Mouse (Mus musculus): ENCODE results near the gene 4930470P17Rik. TPM values are rescaled to one million over a fixed set of nuclear protein-coding genes. Genes with fewer than 3 reads are reported as not detected.

Gene 4930470P17Rik
- total and polyA plus RNA-seq, 3 experiments: not detected

DNA sequence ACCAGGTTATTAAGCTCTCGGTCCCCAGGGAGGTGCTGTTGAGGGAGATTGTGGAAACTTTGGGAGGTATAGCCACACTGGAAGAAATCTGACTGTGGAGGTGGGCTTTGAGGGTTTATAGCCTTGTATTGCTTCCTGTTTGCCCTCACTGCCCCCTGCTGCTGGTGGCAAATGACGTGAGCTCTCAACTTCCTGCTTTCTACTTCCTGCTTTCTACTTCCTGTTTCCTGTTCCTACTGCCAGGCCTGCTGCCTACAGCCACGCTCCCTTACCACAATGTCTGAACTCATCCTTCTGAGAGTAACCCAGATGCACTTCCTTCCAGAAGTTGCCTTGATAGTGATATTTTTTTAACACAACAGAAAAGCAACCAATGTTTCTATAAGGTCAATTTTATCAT is 24.3 kb downstream of the 4930470P17Rik start:
- Histone ChIP-seq H3K9ac (ENCODE audit: insufficient read depth, low read depth) (no peak overlapping the region), H3K4me2 (ENCODE audit: insufficient read depth, low read depth, poor library complexity, severe bottlenecking) (no peak overlapping the region), H3K27ac (ENCODE audit: insufficient read depth, low read depth) (no peak overlapping the region), H3K9me3 (replicated peaks; ENCODE audit: low read length) (peaks cover 72% of the 10 kb centered on the region), H3K4me3 (replicated peaks in 1 of 3; ENCODE audit: low read depth in 2 of 3, low read length in 2 of 3, poor library complexity in 1 of 3) (no peak overlapping the region), H3K27me3 (replicated peaks) (no peaks in the 10 kb centered on the region), H3K36me3 (replicated peaks in 1 of 2; ENCODE audit: control insufficient read depth in 1 of 2, insufficient read depth in 1 of 2, low read length in 1 of 2) (no peaks in the 10 kb centered on the region), H3K4me1 (ENCODE audit: control insufficient read depth in 1 of 2, insufficient read depth in 2 of 2) (no peaks in the 10 kb centered on the region), H3K79me2 (replicated peaks; ENCODE audit: control insufficient read depth, extremely low read depth, insufficient read depth, poor library complexity, severe bottlenecking) (no peaks in the 10 kb centered on the region)
- in situ Hi-C loops (cut with MboI; ENCODE audit: low pct_ligation_motif_present, low pct_unique_long_range_greater_than_20kb, low sequenced_read_pairs): no loop called here
- no peak for TF ChIP-seq MXI1 (IDR thresholded peaks at IDR 0.05; ENCODE audit: low read depth, low read length)
- TF ChIP-seq BHLHE40 (IDR thresholded peaks at IDR 0.05; ENCODE audit: low read depth, low read length): no peak
- no peak for TF ChIP-seq E2F4 (IDR thresholded peaks at IDR 0.05; ENCODE audit: insufficient replicate concordance, low read depth, low read length)
- no peak for TF ChIP-seq KAT2A (IDR thresholded peaks at IDR 0.05; ENCODE audit: insufficient replicate concordance, low read length)
- no peak for TF ChIP-seq RCOR1 (conservative IDR thresholded peaks at IDR 0.05; ENCODE audit: low read depth, low read length)
- DNase-seq (ENCODE audit: extremely low read depth): no peak
- dilution Hi-C loops (cut with MboI; ENCODE audit: extremely low pct_ligation_motif_present, extremely low pct_unique_long_range_greater_than_20kb, low sequenced_read_pairs): no loop called here

DNA sequence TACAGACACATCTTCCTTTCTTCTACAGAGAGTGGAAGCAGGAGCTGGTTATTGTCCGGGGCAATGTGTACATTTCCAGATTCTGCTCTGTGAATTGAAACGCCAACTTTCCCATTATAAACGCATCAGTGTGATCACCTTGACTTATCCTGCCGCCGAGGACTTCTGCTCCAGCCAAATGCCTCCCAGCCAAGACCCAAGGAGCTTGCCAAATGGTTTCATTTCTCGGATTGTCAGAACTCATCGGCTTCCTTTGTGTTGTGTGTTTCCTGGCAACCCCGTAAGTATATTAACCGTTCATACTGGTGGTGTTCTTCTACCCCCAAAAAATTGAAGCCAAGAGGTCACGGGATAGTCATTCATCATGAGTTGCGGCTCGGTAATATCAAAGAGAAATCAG is 25.7 kb downstream of the 4930470P17Rik start:
- Histone ChIP-seq H3K4me3 (replicated peaks in 1 of 3; ENCODE audit: low read depth in 2 of 3, low read length in 2 of 3, poor library complexity in 1 of 3) (no peak overlapping the region), H3K4me2 (ENCODE audit: insufficient read depth, low read depth, poor library complexity, severe bottlenecking) (no peak overlapping the region), H3K27ac (ENCODE audit: insufficient read depth, low read depth) (no peak overlapping the region), H3K36me3 (replicated peaks in 1 of 2; ENCODE audit: control insufficient read depth in 1 of 2, insufficient read depth in 1 of 2, low read length in 1 of 2) (no peaks in the 10 kb centered on the region), H3K27me3 (replicated peaks) (no peaks in the 10 kb centered on the region), H3K79me2 (replicated peaks; ENCODE audit: control insufficient read depth, extremely low read depth, insufficient read depth, poor library complexity, severe bottlenecking) (no peaks in the 10 kb centered on the region), H3K4me1 (ENCODE audit: control insufficient read depth in 1 of 2, insufficient read depth in 2 of 2) (no peaks in the 10 kb centered on the region), H3K9ac (ENCODE audit: insufficient read depth, low read depth) (no peak overlapping the region), H3K9me3 (replicated peaks; ENCODE audit: low read length) (peaks cover 75% of the 10 kb centered on the region)
- DNase-seq (ENCODE audit: extremely low read depth): no peak
- in situ Hi-C loops (cut with MboI; ENCODE audit: low pct_ligation_motif_present, low pct_unique_long_range_greater_than_20kb, low sequenced_read_pairs): no loop called here
- TF ChIP-seq KAT2A (IDR thresholded peaks at IDR 0.05; ENCODE audit: insufficient replicate concordance, low read length) (no peak), POLR2AphosphoS2 (IDR thresholded peaks at IDR 0.05; ENCODE audit: low read depth, low read length) (no peak), UBTF (IDR thresholded peaks at IDR 0.05; ENCODE audit: low read depth, low read length) (no peak), MYC (IDR thresholded peaks at IDR 0.05; ENCODE audit: low read depth, low read length) (no peak), ZMIZ1 (IDR thresholded peaks at IDR 0.05; ENCODE audit: low read depth, low read length) (no peak), MEF2A (IDR thresholded peaks at IDR 0.05; ENCODE audit: borderline replicate concordance, low read depth, low read length) (no peak), MAFK (IDR thresholded peaks at IDR 0.05; ENCODE audit: insufficient replicate concordance, low read length) (no peak), CHD1 (IDR thresholded peaks at IDR 0.05; ENCODE audit: low read depth, low read length) (no peak), TBP (conservative IDR thresholded peaks at IDR 0.05; ENCODE audit: low read depth, low read length) (no peak), ZC3H11A (IDR thresholded peaks at IDR 0.05; ENCODE audit: low read depth, low read length) (no peak), BHLHE40 (IDR thresholded peaks at IDR 0.05; ENCODE audit: low read depth, low read length) (no peak), ETS1 (conservative IDR thresholded peaks at IDR 0.05; ENCODE audit: low read depth, low read length) (no peak), HCFC1 (IDR thresholded peaks at IDR 0.05; ENCODE audit: low read depth, low read length) (no peak), ZNF384 (IDR thresholded peaks at IDR 0.05; ENCODE audit: low read depth, low read length) (no peak), MAX (IDR thresholded peaks at IDR 0.05; ENCODE audit: low read length) (no peak)
- dilution Hi-C loops (cut with MboI; ENCODE audit: extremely low pct_ligation_motif_present, extremely low pct_unique_long_range_greater_than_20kb, low sequenced_read_pairs): no loop called here

Measured in CH12.LX (cell line).